Mouse (Mus musculus) bone marrow macrophage, adult 2 months (primary cell): ENCODE data around the gene Pdcl2.

Source experiments
- CTCF ChIP-seq: IDR thresholded peaks from 2 replicates; pipeline ENCODE4 v1.5.1; 2012; ENCODE audit warnings: low read depth, mild to moderate bottlenecking, low read length, moderate library complexity
- POLR2A ChIP-seq: IDR thresholded peaks from 2 replicates; pipeline ENCODE4 v1.6.1; 2012; ENCODE audit warnings: mild to moderate bottlenecking, low read depth, low read length, borderline replicate concordance

DNA sequence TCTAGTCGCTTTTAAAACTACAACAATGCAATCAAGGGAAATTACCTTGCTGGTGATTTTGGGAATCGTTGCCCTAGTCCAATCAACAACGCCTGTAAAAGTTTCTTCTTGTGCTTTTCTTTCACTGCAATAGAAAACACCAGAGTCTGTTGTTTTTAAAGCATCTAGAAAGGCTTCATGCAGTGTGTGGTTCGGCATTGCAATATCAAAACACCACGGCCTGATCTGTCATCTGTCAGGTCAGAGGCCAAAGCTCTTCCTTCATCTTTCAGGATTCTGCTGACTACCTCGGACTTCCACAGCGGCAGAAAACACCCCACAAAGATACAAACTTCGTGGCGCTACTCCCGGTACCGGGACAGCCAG is 27.6 kb downstream of the Pdcl2 start:
- no peak for TF ChIP-seq CTCF
- TF ChIP-seq POLR2A, result no peak
